In the genomic region with DNA sequence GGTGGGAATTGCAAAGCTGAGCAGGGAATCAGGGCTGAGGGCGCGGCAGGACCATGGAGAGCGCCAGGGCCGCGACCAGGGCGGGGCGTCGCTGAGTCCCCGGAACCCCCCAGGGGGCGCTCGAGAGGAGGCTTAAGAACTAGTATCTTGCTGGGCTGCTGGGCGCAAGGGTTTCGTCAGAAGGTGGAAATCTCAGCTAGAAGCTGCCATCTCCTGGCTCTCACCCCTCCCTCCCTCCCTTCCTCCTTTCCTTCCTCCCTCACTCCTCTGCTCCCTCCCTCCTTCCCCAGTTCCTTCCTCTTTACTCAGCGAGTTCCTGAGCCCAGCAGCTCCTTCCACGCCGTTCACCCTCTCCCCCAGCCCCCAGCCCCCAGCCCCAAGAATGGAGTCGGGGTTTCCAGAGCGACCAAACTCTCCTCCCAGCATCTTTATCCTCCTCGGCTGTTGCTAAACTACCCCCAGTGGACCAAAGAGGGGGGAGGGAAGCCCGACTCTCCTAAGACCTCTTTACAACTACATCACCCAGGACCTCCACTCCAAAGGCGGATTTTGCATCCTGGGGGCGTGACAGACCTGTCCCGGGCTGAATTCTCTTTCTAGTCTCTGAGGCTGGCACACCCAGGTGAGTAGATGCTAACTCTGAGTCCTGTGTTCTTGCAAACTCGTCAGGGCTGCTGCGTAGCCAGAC, we compare ENCODE assay signal across 8 mouse cellular contexts. TPM values are rescaled to one million over a fixed set of nuclear protein-coding genes. Genes with fewer than 3 reads are reported as not detected.
DNase-seq lines count a peak whose midpoint lies in the region; ATAC-seq and TF ChIP-seq lines count a peak whose summit lies in the region.

No protein-coding gene starts in this region.

- peaks cover 15% of the 10 kb centered on the region for H3K4me1 ChIP-seq in limb, embryonic 10.5 days
- peaks cover 7% of the 10 kb centered on the region for H3K4me1 ChIP-seq in midbrain, embryonic 14.5 days (ENCODE audit: control insufficient read depth, insufficient read depth, low read length)

- TF ChIP-seq CTCF in gastrocnemius, adult 2 months (IDR thresholded peaks at IDR 0.05): peak; percentile 47

- WGBS in limb, embryonic 10.5 days: 2% methylated on average over 25 of the region's 25 CpGs
- WGBS in midbrain, embryonic 14.5 days: under 1% methylated on average over 25 of the region's 25 CpGs

- intact Hi-C loops in gastrocnemius, adult 2 months (cut with DNase I): no loop called here

- peak; percentile 3 for DNase-seq in T-cell, adult 2 months (ENCODE audit: low spot score)
- DNase-seq in cerebellum, postnatal 14 days: peak; percentile 63 to 80
- peak; percentile 41 for DNase-seq in gastrocnemius, adult 2 months
- peak; percentile 44 for DNase-seq in kidney, adult 11 months
- DNase-seq in limb, embryonic 10.5 days (ENCODE audit: low spot score): peak; percentile 93
- peak; percentile 90 for DNase-seq in midbrain, embryonic 14.5 days
- DNase-seq in spleen, postnatal 36 days (ENCODE audit: low spot score in 2 of 2): peak; percentile 3 to 4

- peak overlapping the region; percentile 59 for H3K4me2 ChIP-seq in midbrain, embryonic 14.5 days (ENCODE audit: low read length)

- no peak overlapping the region for H3K27ac ChIP-seq in gastrocnemius, adult 2 months
- no peak overlapping the region for H3K27ac ChIP-seq in limb, embryonic 10.5 days
- H3K27ac ChIP-seq in midbrain, embryonic 14.5 days (replicated peaks; ENCODE audit: low read depth, low read length): no peak overlapping the region

- H3K4me3 ChIP-seq in gastrocnemius, adult 2 months: no peak overlapping the region
- H3K4me3 ChIP-seq in limb, embryonic 10.5 days: no peak overlapping the region
- peak overlapping the region; percentile 35 for H3K4me3 ChIP-seq in midbrain, embryonic 14.5 days (replicated peaks; ENCODE audit: low read depth, low read length)

- H3K9me3 ChIP-seq in limb, embryonic 10.5 days (replicated peaks): no peaks in the 10 kb centered on the region
- no peaks in the 10 kb centered on the region for H3K9me3 ChIP-seq in midbrain, embryonic 14.5 days (ENCODE audit: control insufficient read depth, low read length)

- H3K9ac ChIP-seq in midbrain, embryonic 14.5 days (replicated peaks; ENCODE audit: low read length): peak overlapping the region; percentile 36; the same call in 1 of the 2 replicates

- ATAC-seq in midbrain, embryonic 14.5 days (ENCODE audit: low FRiP score, low TSS enrichment): peak; percentile 48; the same call in 1 of the 2 replicates
- no peak for ATAC-seq in erythroid progenitor cell, adult 5-6 weeks (replicated peaks; ENCODE audit: low FRiP score, poor library complexity, severe bottlenecking)

- H3K36me3 ChIP-seq in limb, embryonic 10.5 days: no peaks in the 10 kb centered on the region
- H3K36me3 ChIP-seq in midbrain, embryonic 14.5 days (ENCODE audit: control insufficient read depth, insufficient read depth, low read length): no peaks in the 10 kb centered on the region

- H3K27me3 ChIP-seq in limb, embryonic 10.5 days (ENCODE audit: low read depth, poor library complexity, severe bottlenecking): peaks cover 27% of the 10 kb centered on the region
- H3K27me3 ChIP-seq in midbrain, embryonic 14.5 days (ENCODE audit: control insufficient read depth, insufficient read depth, low read length): peaks cover 14% of the 10 kb centered on the region

RNA-seq across cellular contexts. Expression of a gene that starts 22.5 kb away (rescaled TPM):
- total RNA-seq in gastrocnemius, adult 2 months (2021): not detected
- polyA plus RNA-seq in limb, embryonic 10.5 days (2016; fragmentation: Nextera tagmentation; extraction: Ambion mirVana): 0.41 TPM in 1 of 2 replicates, not detected in the other
- polyA plus RNA-seq in midbrain, embryonic 14.5 days (2014; fragmentation: Nextera tagmentation; extraction: Ambion mirVana): 17.3 and 20.2 TPM in 2 replicates
- not detected in 2 replicates for total RNA-seq in erythroid progenitor cell, adult 5-6 weeks (2015; ENCODE audit: low replicate concordance)
- not detected in 2 replicates for total RNA-seq in erythroid progenitor cell, adult 5-6 weeks (2017; ENCODE audit: low replicate concordance)

Comparison
In these comparisons a context has a peak if more than half of its experiments do, and no peak if none do; other contexts are left out.
1. DNase-seq: peak in every context shown above with its lines; median percentile 93 in limb, embryonic 10.5 days; 90 in midbrain, embryonic 14.5 days; 72 in cerebellum, postnatal 14 days; 44 in kidney, adult 11 months; 41 in gastrocnemius, adult 2 months; 4 in spleen, postnatal 36 days; 3 in T-cell, adult 2 months.